Mouse (Mus musculus): ENCODE measurements around the gene Coa7. TPM values are rescaled to one million over a fixed set of nuclear protein-coding genes. Genes with fewer than 3 reads are reported as not detected.
A peak's percentile ranks its signal among the peaks of the same experiment; 100 is the strongest.

The Coa7 gene
- polyA plus RNA-seq, 1 experiment: 11.1 TPM

GRCm38 (mm10) chr4:108339277-108339690 lies 11.3 kb downstream of the Coa7 start:
- TF ChIP-seq POLR2A (IDR thresholded peaks at IDR 0.05; ENCODE audit: low read depth, low read length) (no peak), CTCF (IDR thresholded peaks at IDR 0.05; ENCODE audit: extremely low read depth, insufficient read length, insufficient replicate concordance, low read depth, low read length) (peak; percentile 56; the same call in 1 of the 2 replicates)
- Histone ChIP-seq H3K27ac (ENCODE audit: insufficient read depth, low read depth, low read length) (no peak overlapping the region), H3K4me3 (ENCODE audit: low read depth, low read length) (no peak overlapping the region), H3K36me3 (ENCODE audit: control insufficient read depth, insufficient read depth, low read length) (peaks cover 21% of the 10 kb centered on the region), H3K27me3 (ENCODE audit: control insufficient read depth, insufficient read depth, low read length) (no peaks in the 10 kb centered on the region), H3K4me1 (ENCODE audit: control insufficient read depth, insufficient read depth, insufficient read length, low read length) (no peaks in the 10 kb centered on the region)
- 32% methylated on average over 4 of the region's 4 CpGs for WGBS

- Histone ChIP-seq H3K27ac (ENCODE audit: insufficient read depth, low read depth, low read length) (no peak overlapping the region), H3K4me3 (ENCODE audit: low read depth, low read length) (no peak overlapping the region), H3K27me3 (ENCODE audit: control insufficient read depth, insufficient read depth, low read length) (no peaks in the 10 kb centered on the region), H3K36me3 (ENCODE audit: control insufficient read depth, insufficient read depth, low read length) (no peaks in the 10 kb centered on the region), H3K4me1 (ENCODE audit: control insufficient read depth, insufficient read depth, insufficient read length, low read length) (peaks cover 17% of the 10 kb centered on the region)
- no peak for TF ChIP-seq CTCF (IDR thresholded peaks at IDR 0.05; ENCODE audit: extremely low read depth, insufficient read length, insufficient replicate concordance, low read depth, low read length)
- no peak for TF ChIP-seq POLR2A (IDR thresholded peaks at IDR 0.05; ENCODE audit: low read depth, low read length)
- WGBS: 52% methylated on average over 7 of the region's 7 CpGs
Observed at GRCm38 (mm10) chr4:108344631-108345083, 16.7 kb downstream of the Coa7 start.

- H3K27ac ChIP-seq (ENCODE audit: insufficient read depth, low read depth, low read length): no peak overlapping the region
- H3K4me3 ChIP-seq (ENCODE audit: low read depth, low read length): no peak overlapping the region
- 71% methylated on average over 5 of the region's 5 CpGs for WGBS
Observed at GRCm38 (mm10) chr4:108345826-108346225, 17.9 kb downstream of the Coa7 start.

GRCm38 (mm10) chr4:108347111-108347510 lies 19.2 kb downstream of the Coa7 start:
- Histone ChIP-seq H3K4me1 (ENCODE audit: control insufficient read depth, insufficient read depth, insufficient read length, low read length) (peaks cover 20% of the 10 kb centered on the region), H3K4me3 (ENCODE audit: low read depth, low read length) (no peak overlapping the region), H3K36me3 (ENCODE audit: control insufficient read depth, insufficient read depth, low read length) (no peaks in the 10 kb centered on the region), H3K27ac (ENCODE audit: insufficient read depth, low read depth, low read length) (no peak overlapping the region), H3K27me3 (ENCODE audit: control insufficient read depth, insufficient read depth, low read length) (no peaks in the 10 kb centered on the region)
- 21% methylated on average over 5 of the region's 5 CpGs for WGBS
- TF ChIP-seq CTCF (IDR thresholded peaks at IDR 0.05; ENCODE audit: extremely low read depth, insufficient read length, insufficient replicate concordance, low read depth, low read length): no peak
- TF ChIP-seq POLR2A (IDR thresholded peaks at IDR 0.05; ENCODE audit: low read depth, low read length): no peak

More at GRCm38 (mm10) chr4:108345826-108346225, 17.9 kb downstream of the Coa7 start:
- Histone ChIP-seq H3K4me1 (ENCODE audit: control insufficient read depth, insufficient read depth, insufficient read length, low read length) (peaks cover 19% of the 10 kb centered on the region), H3K27me3 (ENCODE audit: control insufficient read depth, insufficient read depth, low read length) (no peaks in the 10 kb centered on the region), H3K36me3 (ENCODE audit: control insufficient read depth, insufficient read depth, low read length) (no peaks in the 10 kb centered on the region)
- TF ChIP-seq CTCF (IDR thresholded peaks at IDR 0.05; ENCODE audit: extremely low read depth, insufficient read length, insufficient replicate concordance, low read depth, low read length) (no peak), POLR2A (IDR thresholded peaks at IDR 0.05; ENCODE audit: low read depth, low read length) (no peak)

GRCm38 (mm10) chr4:108348256-108348875 lies 20.4 kb downstream of the Coa7 start:
- no peak for TF ChIP-seq POLR2A (IDR thresholded peaks at IDR 0.05; ENCODE audit: low read depth, low read length)
- TF ChIP-seq CTCF (IDR thresholded peaks at IDR 0.05; ENCODE audit: extremely low read depth, insufficient read length, insufficient replicate concordance, low read depth, low read length): no peak
- H3K4me1 ChIP-seq (ENCODE audit: control insufficient read depth, insufficient read depth, insufficient read length, low read length): peaks cover 20% of the 10 kb centered on the region
- WGBS: 60% methylated on average over 5 of the region's 5 CpGs
- no peaks in the 10 kb centered on the region for H3K36me3 ChIP-seq (ENCODE audit: control insufficient read depth, insufficient read depth, low read length)
- no peak overlapping the region for H3K4me3 ChIP-seq (ENCODE audit: low read depth, low read length)
- H3K27ac ChIP-seq (ENCODE audit: insufficient read depth, low read depth, low read length): no peak overlapping the region
- H3K27me3 ChIP-seq (ENCODE audit: control insufficient read depth, insufficient read depth, low read length): no peaks in the 10 kb centered on the region

- Histone ChIP-seq H3K27ac (ENCODE audit: insufficient read depth, low read depth, low read length) (no peak overlapping the region), H3K36me3 (ENCODE audit: control insufficient read depth, insufficient read depth, low read length) (no peaks in the 10 kb centered on the region), H3K27me3 (ENCODE audit: control insufficient read depth, insufficient read depth, low read length) (no peaks in the 10 kb centered on the region), H3K4me1 (ENCODE audit: control insufficient read depth, insufficient read depth, insufficient read length, low read length) (peaks cover 20% of the 10 kb centered on the region), H3K4me3 (ENCODE audit: low read depth, low read length) (no peak overlapping the region)
- TF ChIP-seq POLR2A (IDR thresholded peaks at IDR 0.05; ENCODE audit: low read depth, low read length) (no peak), CTCF (IDR thresholded peaks at IDR 0.05; ENCODE audit: extremely low read depth, insufficient read length, insufficient replicate concordance, low read depth, low read length) (no peak)
- 95% methylated on average over 3 of the region's 3 CpGs for WGBS
Observed at GRCm38 (mm10) chr4:108349064-108349463, 21.1 kb downstream of the Coa7 start.

- TF ChIP-seq CTCF (IDR thresholded peaks at IDR 0.05; ENCODE audit: extremely low read depth, insufficient read length, insufficient replicate concordance, low read depth, low read length): no peak
- no peak for TF ChIP-seq POLR2A (IDR thresholded peaks at IDR 0.05; ENCODE audit: low read depth, low read length)
- H3K4me3 ChIP-seq (ENCODE audit: low read depth, low read length): no peak overlapping the region
- H3K27ac ChIP-seq (ENCODE audit: insufficient read depth, low read depth, low read length): no peak overlapping the region
- 53% methylated on average over 8 of the region's 8 CpGs for WGBS
- peaks cover 20% of the 10 kb centered on the region for H3K4me1 ChIP-seq (ENCODE audit: control insufficient read depth, insufficient read depth, insufficient read length, low read length)
- H3K36me3 ChIP-seq (ENCODE audit: control insufficient read depth, insufficient read depth, low read length): no peaks in the 10 kb centered on the region
- no peaks in the 10 kb centered on the region for H3K27me3 ChIP-seq (ENCODE audit: control insufficient read depth, insufficient read depth, low read length)
Observed at GRCm38 (mm10) chr4:108349836-108350547, 22.1 kb downstream of the Coa7 start.

Data from small intestine, adult 2 months (tissue).